Mouse (Mus musculus) Patski (cell line): ENCODE data around the gene Gm13287. TPM values are rescaled to one million over a fixed set of nuclear protein-coding genes. Genes with fewer than 3 reads are reported as not detected.
"Not testable (repeated sequence)": the region's sequence is repeated elsewhere in the genome, so short reads cannot be mapped to it uniquely, and the experiment has no call there.

Experiments used
- ATAC-seq: fragments of 100-300 bp; one replicate; pipeline ENCODE4 v1.8.0; 2021
- CTCF ChIA-PET: fragments of 350-600 bp; sonication (Branson Sonifier 250); formaldehyde crosslinking; loops from one replicate; lab custom pipeline; 2022; ENCODE audit warnings: inconsistent platforms; lab: Charles Lee
- POLR2A ChIA-PET: fragments of 350-600 bp; sonication (Branson Sonifier 250); formaldehyde crosslinking; loops from one replicate; lab custom pipeline; 2022; ENCODE audit warnings: antibody characterized with exemption, inconsistent platforms; lab: Charles Lee
- DNase-seq: peaks from one replicate; pipeline ENCODE4 v3.0.0-alpha.2; 2011; ENCODE audit warnings: low read depth, low spot score
- H3K27me3 ChIP-seq: fragments of 371-371 bp; one replicate; pipeline ENCODE4 v1.5.1; 2021
- CTCF ChIP-seq: fragments of 100-300 bp; IDR thresholded peaks from one replicate; pipeline ENCODE4 v1.5.1; 2021
- in situ Hi-C: fragments of 300-500 bp; cut with MboI; formaldehyde crosslinking; loops from 3 replicates; pipeline ENCODE4 v1.11.1; 2018; ENCODE audit warnings: low pct_unique_long_range_greater_than_20kb, mixed read lengths
- polyA plus RNA-seq: library from polyadenylated mRNA; unstranded; gene quantifications from one replicate; pipeline ENCODE4 v1.2.3, GENCODE M21; 2021

Gm13287 gene
- polyA plus RNA-seq, 1 experiment from 2014 or later, result 2.1 TPM

DNA sequence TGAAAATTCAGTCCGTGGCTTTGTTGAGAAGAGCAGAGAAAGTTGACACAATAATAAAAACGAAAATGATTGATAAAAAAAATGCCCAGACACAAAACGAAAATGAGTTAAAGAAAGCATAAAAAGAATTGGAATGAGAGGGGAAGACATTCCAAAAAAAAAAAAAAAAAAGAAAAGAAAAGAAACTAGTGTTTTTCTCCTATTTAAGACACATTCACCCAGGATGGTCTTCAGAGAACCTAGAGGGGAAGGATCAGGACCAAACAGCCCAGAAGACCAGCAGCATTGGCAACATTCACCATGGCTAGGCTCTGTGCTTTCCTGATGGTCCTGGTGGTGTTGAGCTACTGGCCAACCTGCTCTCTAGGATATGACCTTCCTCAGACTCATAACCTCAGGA lies 12.9 kb downstream of the Gm13287 start, which contains the start of gene Ifna7:
TSS of gene Ifna7 (plus strand) at position 301 of the 400 bp plus-strand sequence.
- ChIA-PET CTCF (no interaction called here), POLR2A (no interaction called here)
- no peak for TF ChIP-seq CTCF
- no peak for ATAC-seq
- in situ Hi-C loops, result no loop called here
- no peak for DNase-seq
- no peaks in the 10 kb centered on the region for H3K27me3 ChIP-seq

- in situ Hi-C loops, result no loop called here
- no peaks in the 10 kb centered on the region for H3K27me3 ChIP-seq
- ChIA-PET CTCF (interaction anchor here (1.2 kb wide), 1 partner anchor 11 kb away, joined by 5 read pairs; no protein-coding TSS in a partner anchor), POLR2A (no interaction called here)
- DNase-seq (no peak), ATAC-seq (no peak)
- TF ChIP-seq CTCF, result no peak
These were observed 16.6 kb downstream of the Gm13287 start, which contains the start of gene Ifna11 for GRCm38 (mm10) chr4:88819659-88820058. TSS of gene Ifna11 (plus strand) at chr4:88819959.

GRCm38 (mm10) chr4:88822995-88823394 lies 19.9 kb downstream of the Gm13287 start:
- no peaks in the 10 kb centered on the region for H3K27me3 ChIP-seq
- in situ Hi-C loops, result no loop called here
- POLR2A ChIA-PET, result no interaction called here
- ATAC-seq, result no peak
- peak; percentile 34 for TF ChIP-seq CTCF
- DNase-seq, result no peak
- CTCF ChIA-PET, result interaction anchor here (1.9 kb wide), 1 partner anchor 8 kb away, joined by 10 read pairs; no protein-coding TSS in a partner anchor

- in situ Hi-C loops, result loop anchor here (25.0 kb wide), 4 partner anchors 665 to 1715 kb away; partner anchors contain the start of gene Dmrta1
- DNase-seq, ATAC-seq, CTCF ChIA-PET, POLR2A ChIA-PET, H3K27me3 ChIP-seq: not testable (repeated sequence)
These were observed 24.1 kb downstream of the Gm13287 start, which contains the start of gene Ifna6 for GRCm38 (mm10) chr4:88827116-88827515. TSS of gene Ifna6 (plus strand) at chr4:88827416.

DNA sequence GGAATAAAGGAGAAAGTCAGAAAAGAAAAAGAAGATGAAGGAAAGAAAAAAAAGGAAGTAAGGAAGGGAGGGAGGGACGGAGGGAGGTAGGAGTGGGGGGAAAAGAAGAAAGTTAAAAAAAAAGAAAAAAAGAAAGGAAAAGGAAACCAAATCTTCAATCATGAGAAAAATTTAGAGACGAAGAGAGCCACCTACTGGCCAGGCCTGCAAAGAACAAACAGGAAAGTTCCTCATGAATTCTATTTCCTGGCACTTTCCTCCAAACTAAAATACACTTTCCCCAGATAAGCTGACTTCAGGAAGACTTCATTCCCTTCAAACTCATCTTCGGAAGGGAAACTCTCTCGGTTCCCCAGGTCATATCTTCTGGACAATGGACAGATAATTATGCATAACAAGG lies 27.5 kb downstream of the Gm13287 start:
- peak; percentile 27 for ATAC-seq
- peak; percentile 97 for TF ChIP-seq CTCF
- CTCF ChIA-PET, result interaction anchor here (1.0 to 3.0 kb wide), 18 partner anchors 8 to 669 kb away, joined by 3 to 31 read pairs (median 6); partner anchors contain the start of genes Ifna14 and Ifna4
- in situ Hi-C loops, result loop anchor here (5.0 to 25.0 kb wide), 5 partner anchors 258 to 1718 kb away; partner anchors contain the start of genes Dmrta1 and Ifna14
- peak; percentile 30 for DNase-seq
- peaks cover 4% of the 10 kb centered on the region for H3K27me3 ChIP-seq
- POLR2A ChIA-PET, result no interaction called here

- H3K27me3 ChIP-seq, DNase-seq, CTCF ChIA-PET, POLR2A ChIA-PET, ATAC-seq: not testable (repeated sequence)
- in situ Hi-C loops, result loop anchor here (25.0 kb wide), 4 partner anchors 673 to 1723 kb away; partner anchors contain the start of gene Dmrta1
These were observed 32.2 kb downstream of the Gm13287 start, which contains the start of gene Ifna5 for GRCm38 (mm10) chr4:88835225-88835624. TSS of gene Ifna5 (plus strand) at chr4:88835525.

DNA sequence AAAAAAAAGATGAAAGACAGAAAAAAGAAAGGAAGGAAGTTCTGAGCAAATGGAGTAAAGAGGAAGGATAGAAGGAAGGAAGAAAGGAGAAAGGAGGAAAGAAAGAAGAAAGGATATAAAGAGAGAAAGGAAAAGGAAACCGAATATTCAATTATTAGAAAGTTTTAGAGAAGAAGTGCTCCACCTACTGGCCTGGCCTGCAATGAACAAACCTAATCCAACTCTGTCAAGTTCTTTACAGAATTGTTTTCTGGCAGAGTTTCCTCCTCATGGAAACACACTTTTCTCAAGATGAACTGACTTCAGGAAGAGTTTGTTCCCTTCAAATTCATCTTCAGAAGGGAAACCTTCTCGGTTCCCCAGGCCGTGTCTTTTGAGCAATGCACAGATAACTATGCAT lies 35.8 kb downstream of the Gm13287 start:
- no peak for ATAC-seq
- H3K27me3 ChIP-seq, result no peaks in the 10 kb centered on the region
- peak; percentile 42 for TF ChIP-seq CTCF
- POLR2A ChIA-PET, result no interaction called here
- in situ Hi-C loops, result loop anchor here (25.0 kb wide), 4 partner anchors 677 to 1727 kb away; partner anchors contain the start of gene Dmrta1
- no peak for DNase-seq
- CTCF ChIA-PET, result interaction anchor here (1.1 kb wide), 1 partner anchor 10 kb away, joined by 4 read pairs; no protein-coding TSS in a partner anchor

- POLR2A ChIA-PET, result no interaction called here
- no peak for TF ChIP-seq CTCF
- in situ Hi-C loops, result loop anchor here (25.0 kb wide), 4 partner anchors 678 to 1728 kb away; partner anchors contain the start of gene Dmrta1
- ATAC-seq, result no peak
- CTCF ChIA-PET, result no interaction called here
- H3K27me3 ChIP-seq, result peaks cover 4% of the 10 kb centered on the region
- no peak for DNase-seq
These were observed 37.0 kb downstream of the Gm13287 start for GRCm38 (mm10) chr4:88840058-88840457.

DNA sequence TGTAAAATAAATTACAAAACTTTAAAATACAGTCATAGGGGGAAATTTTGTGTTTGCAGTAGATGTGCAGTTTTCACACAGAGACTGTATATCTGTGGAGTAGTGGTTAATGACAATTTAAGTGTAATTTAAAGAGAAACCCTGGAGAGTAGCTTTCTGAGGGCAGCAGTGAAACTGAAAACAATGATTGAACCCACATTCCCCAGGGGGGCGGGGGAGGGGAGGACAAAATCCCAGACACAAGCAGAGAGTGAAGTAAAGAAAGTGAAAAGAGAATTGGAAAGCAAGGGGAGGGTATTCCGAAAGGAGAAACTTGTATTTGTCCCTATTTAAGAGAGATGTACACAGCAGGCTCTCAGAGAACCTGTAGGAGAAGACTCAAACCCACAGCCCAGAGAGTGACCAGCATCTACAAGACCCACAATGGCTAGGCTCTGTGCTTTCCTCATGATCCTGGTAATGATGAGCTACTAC lies 38.4 kb downstream of the Gm13287 start, which contains the start of gene Ifna4:
TSS of gene Ifna4 (plus strand) at position 424 of the 474 bp plus-strand sequence.
- TF ChIP-seq CTCF, result no peak
- in situ Hi-C loops, result loop anchor here (25.0 kb wide), 4 partner anchors 679 to 1729 kb away; partner anchors contain the start of gene Dmrta1
- POLR2A ChIA-PET, result no interaction called here
- DNase-seq (no peak), ATAC-seq (no peak)
- CTCF ChIA-PET, result interaction anchor here (1.1 kb wide), 1 partner anchor 10 kb away, joined by 6 read pairs; no protein-coding TSS in a partner anchor
- H3K27me3 ChIP-seq, result peaks cover 8% of the 10 kb centered on the region

- no peak for ATAC-seq
- in situ Hi-C loops, result loop anchor here (25.0 kb wide), 4 partner anchors 683 to 1733 kb away; partner anchors contain the start of gene Dmrta1
- peak; percentile 40 for TF ChIP-seq CTCF
- H3K27me3 ChIP-seq, result peaks cover 9% of the 10 kb centered on the region
- ChIA-PET CTCF (no interaction called here), POLR2A (no interaction called here)
- no peak for DNase-seq
These were observed 42.3 kb downstream of the Gm13287 start for GRCm38 (mm10) chr4:88845334-88845733.
